Mouse (Mus musculus): Measurements from ENCODE around the gene Inka2. TPM values are rescaled to one million over a fixed set of nuclear protein-coding genes. Genes with fewer than 3 reads are reported as not detected.

Inka2 gene
- polyA plus RNA-seq, 1 experiment from 2014 or later = 2.6 TPM

GRCm38 (mm10) chr3:105680346-105680745 lies 24.1 kb upstream of the Inka2 start:
- no peak for ATAC-seq (ENCODE audit: borderline replicate concordance, extremely low read depth, low FRiP score, low TSS enrichment)
- H3K4me2 ChIP-seq = no peak overlapping the region
- H3K9ac ChIP-seq = no peak overlapping the region
- no peak overlapping the region for H3K27ac ChIP-seq
- H3K9me3 ChIP-seq = no peaks in the 10 kb centered on the region
- 89% methylated on average over 7 of the region's 7 CpGs for WGBS
- peaks cover 67% of the 10 kb centered on the region for H3K36me3 ChIP-seq
- no peak overlapping the region for H3K4me3 ChIP-seq
- no peaks in the 10 kb centered on the region for H3K4me1 ChIP-seq
- no peaks in the 10 kb centered on the region for H3K27me3 ChIP-seq

GRCm38 (mm10) chr3:105686394-105687323 lies 17.7 kb upstream of the Inka2 start:
- Histone ChIP-seq H3K27me3 (no peaks in the 10 kb centered on the region), H3K27ac (peak overlapping the region; percentile 69), H3K9me3 (no peaks in the 10 kb centered on the region), H3K36me3 (peaks cover 27% of the 10 kb centered on the region), H3K9ac (peak overlapping the region; percentile 93), H3K4me3 (peak overlapping the region; percentile 85), H3K4me1 (peaks cover 7% of the 10 kb centered on the region), H3K4me2 (peak overlapping the region; percentile 58)
- peak; percentile 74; the same call in 1 of the 2 replicates for ATAC-seq (ENCODE audit: borderline replicate concordance, extremely low read depth, low FRiP score, low TSS enrichment)
- 6% methylated on average over 60 of the region's 60 CpGs for WGBS

- peaks cover 7% of the 10 kb centered on the region for H3K4me1 ChIP-seq
- H3K4me3 ChIP-seq = peak within 1 kb of the TSS; percentile 85
- no peaks in the 10 kb centered on the region for H3K9me3 ChIP-seq
- no peaks in the 10 kb centered on the region for H3K27me3 ChIP-seq
- WGBS = 0% methylated on average over 70 of the region's 72 CpGs
- peak within 1 kb of the TSS; percentile 69 for H3K27ac ChIP-seq
- H3K4me2 ChIP-seq = peak within 1 kb of the TSS; percentile 60
- H3K36me3 ChIP-seq = peaks cover 23% of the 10 kb centered on the region
- H3K9ac ChIP-seq = peak within 1 kb of the TSS; percentile 93
- ATAC-seq (ENCODE audit: borderline replicate concordance, extremely low read depth, low FRiP score, low TSS enrichment) = peak; percentile 96
Observed at GRCm38 (mm10) chr3:105687324-105688060, 16.9 kb upstream of the Inka2 start, which contains the start of gene Ddx20. Gene Ddx20 (minus strand): TSS chr3:105687574.

- Histone ChIP-seq H3K4me3 (no peak overlapping the region), H3K27me3 (no peaks in the 10 kb centered on the region), H3K36me3 (peaks cover 12% of the 10 kb centered on the region), H3K9ac (no peak overlapping the region), H3K27ac (no peak overlapping the region), H3K4me1 (peaks cover 7% of the 10 kb centered on the region), H3K9me3 (no peaks in the 10 kb centered on the region), H3K4me2 (no peak overlapping the region)
- no peak for ATAC-seq (ENCODE audit: borderline replicate concordance, extremely low read depth, low FRiP score, low TSS enrichment)
- 81% methylated on average over 2 of the region's 2 CpGs for whole genome bisulfite sequencing
Observed at GRCm38 (mm10) chr3:105688536-105688935, 15.9 kb upstream of the Inka2 start.

GRCm38 (mm10) chr3:105693327-105694080 lies 10.9 kb upstream of the Inka2 start:
- Histone ChIP-seq H3K4me3 (no peak overlapping the region), H3K4me1 (peaks cover 15% of the 10 kb centered on the region), H3K36me3 (no peaks in the 10 kb centered on the region), H3K4me2 (no peak overlapping the region), H3K9me3 (no peaks in the 10 kb centered on the region), H3K9ac (no peak overlapping the region), H3K27me3 (peaks cover 23% of the 10 kb centered on the region; the same call in 1 of the 2 replicates), H3K27ac (no peak overlapping the region)
- no peak for ATAC-seq (ENCODE audit: borderline replicate concordance, extremely low read depth, low FRiP score, low TSS enrichment)
- 58% methylated on average over 14 of the region's 14 CpGs for WGBS

GRCm38 (mm10) chr3:105695476-105696386 lies 8.7 kb upstream of the Inka2 start:
- ATAC-seq (ENCODE audit: borderline replicate concordance, extremely low read depth, low FRiP score, low TSS enrichment) = no peak
- H3K9ac ChIP-seq = no peak overlapping the region
- H3K9me3 ChIP-seq = no peaks in the 10 kb centered on the region
- peak overlapping the region; percentile 12; the same call in 1 of the 2 replicates for H3K4me2 ChIP-seq
- H3K27me3 ChIP-seq = peaks cover 23% of the 10 kb centered on the region; the same call in 1 of the 2 replicates
- H3K4me1 ChIP-seq = peaks cover 24% of the 10 kb centered on the region
- 35% methylated on average over 20 of the region's 20 CpGs for WGBS
- no peaks in the 10 kb centered on the region for H3K36me3 ChIP-seq
- peak overlapping the region; percentile 3; the same call in 1 of the 2 replicates for H3K27ac ChIP-seq
- no peak overlapping the region for H3K4me3 ChIP-seq

GRCm38 (mm10) chr3:105696387-105697147 lies 7.8 kb upstream of the Inka2 start:
- H3K27ac ChIP-seq = no peak overlapping the region
- H3K9me3 ChIP-seq = no peaks in the 10 kb centered on the region
- H3K27me3 ChIP-seq = peaks cover 23% of the 10 kb centered on the region; the same call in 1 of the 2 replicates
- H3K36me3 ChIP-seq = no peaks in the 10 kb centered on the region
- peak overlapping the region; percentile 12; the same call in 1 of the 2 replicates for H3K4me2 ChIP-seq
- no peak overlapping the region for H3K4me3 ChIP-seq
- peaks cover 29% of the 10 kb centered on the region for H3K4me1 ChIP-seq
- WGBS = 55% methylated on average over 17 of the region's 17 CpGs
- no peak for ATAC-seq (ENCODE audit: borderline replicate concordance, extremely low read depth, low FRiP score, low TSS enrichment)
- no peak overlapping the region for H3K9ac ChIP-seq

GRCm38 (mm10) chr3:105697148-105697441 lies 7.3 kb upstream of the Inka2 start:
- Histone ChIP-seq H3K27ac (no peak overlapping the region), H3K4me2 (no peak overlapping the region), H3K27me3 (peaks cover 23% of the 10 kb centered on the region; the same call in 1 of the 2 replicates), H3K36me3 (no peaks in the 10 kb centered on the region), H3K9me3 (no peaks in the 10 kb centered on the region), H3K9ac (no peak overlapping the region), H3K4me3 (no peak overlapping the region), H3K4me1 (peaks cover 35% of the 10 kb centered on the region)
- ATAC-seq (ENCODE audit: borderline replicate concordance, extremely low read depth, low FRiP score, low TSS enrichment) = no peak
- WGBS = 73% methylated on average over 5 of the region's 5 CpGs

GRCm38 (mm10) chr3:105698311-105698710 lies 6.1 kb upstream of the Inka2 start:
- H3K4me2 ChIP-seq = no peak overlapping the region
- no peaks in the 10 kb centered on the region for H3K9me3 ChIP-seq
- H3K36me3 ChIP-seq = no peaks in the 10 kb centered on the region
- H3K4me1 ChIP-seq = peaks cover 35% of the 10 kb centered on the region
- H3K27me3 ChIP-seq = peaks cover 23% of the 10 kb centered on the region; the same call in 1 of the 2 replicates
- ATAC-seq (ENCODE audit: borderline replicate concordance, extremely low read depth, low FRiP score, low TSS enrichment) = no peak
- no peak overlapping the region for H3K4me3 ChIP-seq
- H3K9ac ChIP-seq = no peak overlapping the region
- WGBS = 62% methylated on average over 1 of the region's 1 CpGs
- H3K27ac ChIP-seq = no peak overlapping the region

- H3K9ac ChIP-seq = no peak overlapping the region
- H3K4me1 ChIP-seq = peaks cover 44% of the 10 kb centered on the region
- peaks cover 18% of the 10 kb centered on the region; the same call in 1 of the 2 replicates for H3K27me3 ChIP-seq
- no peak overlapping the region for H3K27ac ChIP-seq
- WGBS = 23% methylated on average over 3 of the region's 3 CpGs
- H3K4me3 ChIP-seq = no peak overlapping the region
- H3K36me3 ChIP-seq = no peaks in the 10 kb centered on the region
- peak; percentile 54; the same call in 1 of the 2 replicates for ATAC-seq (ENCODE audit: borderline replicate concordance, extremely low read depth, low FRiP score, low TSS enrichment)
- H3K4me2 ChIP-seq = no peak overlapping the region
- no peaks in the 10 kb centered on the region for H3K9me3 ChIP-seq
Observed at GRCm38 (mm10) chr3:105699241-105699933, 5.0 kb upstream of the Inka2 start.
